Mouse (Mus musculus) layer of hippocampus, adult 2 months (tissue): ENCODE measurements around the gene Afg1l. TPM values are rescaled to one million over a fixed set of nuclear protein-coding genes. Genes with fewer than 3 reads are reported as not detected.

ENCODE experiments used
- DNase-seq, 2 experiments: peaks; one replicate each; pipeline ENCODE4 v3.0.0; 2022; ENCODE audit warnings: low spot score in 2 of 2
- H3K27ac ChIP-seq: fragments of 200-600 bp; 2 replicates; pipeline ENCODE4 v1.8.1; 2022
- H3K4me3 ChIP-seq: fragments of 200-600 bp; 2 replicates; pipeline ENCODE4 v1.8.1; 2022; ENCODE audit warnings: mild to moderate bottlenecking
- CTCF ChIP-seq: fragments of 200-600 bp; conservative IDR thresholded peaks from 2 replicates; pipeline ENCODE4 v1.8.1; 2022; ENCODE audit warnings: antibody characterized with exemption, mild to moderate bottlenecking, moderate library complexity
- total RNA-seq, 2 experiments: library from RNA; stranded (reverse); gene quantifications; 2 replicates each; pipeline ENCODE4 v1.2.3; 2021

Gene Afg1l
- total RNA-seq, 2 experiments from 2014 or later, result 12.6 to 15.3 TPM

- Histone ChIP-seq H3K4me3 (no peak overlapping the region), H3K27ac (no peak overlapping the region)
- DNase-seq, result no peak
- no peak for TF ChIP-seq CTCF
Observed at GRCm38 (mm10) chr10:42263701-42264100, 214.7 kb downstream of the Afg1l start.

Other genes starting within 250 kb of the Afg1l start
- gene Foxo3, start 201.8 kb downstream of the Afg1l start, total RNA-seq, result 10 to 100 TPM; 47.5 to 53.2 TPM
- 100 to 1,000 TPM; 188 to 197 TPM for gene Snx3, start 23.5 kb upstream of the Afg1l start, total RNA-seq
- gene Nr2e1, start 105.1 kb upstream of the Afg1l start, total RNA-seq, result 10 to 100 TPM; 13.7 to 15.2 TPM
- 10 to 100 TPM; 53.0 to 54.7 TPM for gene Ostm1, start 105.3 kb upstream of the Afg1l start, total RNA-seq